Mouse (Mus musculus): ENCODE results near the gene Lmbrd2.

Lmbrd2 gene

GRCm38 (mm10) chr15:9140252-9140680 is at the start of gene Lmbrd2:
TSS of gene Lmbrd2 (plus strand) at chr15:9140550.
- DNase-seq: peak; percentile 98

- DNase-seq: no peak
These were observed 49.7 kb upstream of the Lmbrd2 start for GRCm38 (mm10) chr15:9090662-9091061.

GRCm38 (mm10) chr15:9093598-9094365 is 46.6 kb upstream of the Lmbrd2 start:
- DNase-seq: no peak

GRCm38 (mm10) chr15:9094366-9094750 is 46.0 kb upstream of the Lmbrd2 start:
- peak; percentile 75 for DNase-seq

- DNase-seq: no peak
These were observed 43.5 kb upstream of the Lmbrd2 start for GRCm38 (mm10) chr15:9096865-9097264.

- DNase-seq: no peak
These were observed 39.8 kb upstream of the Lmbrd2 start for GRCm38 (mm10) chr15:9100446-9101077.

GRCm38 (mm10) chr15:9106303-9107074 is 33.9 kb upstream of the Lmbrd2 start:
- no peak for DNase-seq

- no peak for DNase-seq
These were observed 29.6 kb upstream of the Lmbrd2 start for GRCm38 (mm10) chr15:9110526-9111347.

- DNase-seq: no peak
These were observed 28.7 kb upstream of the Lmbrd2 start for GRCm38 (mm10) chr15:9111648-9112047.

GRCm38 (mm10) chr15:9113556-9113955 is 26.8 kb upstream of the Lmbrd2 start:
- DNase-seq: no peak

- no peak for DNase-seq
These were observed 26.2 kb upstream of the Lmbrd2 start for GRCm38 (mm10) chr15:9114131-9114530.

- no peak for DNase-seq
These were observed 25.8 kb upstream of the Lmbrd2 start for GRCm38 (mm10) chr15:9114599-9114998.

GRCm38 (mm10) chr15:9118852-9119251 is 21.5 kb upstream of the Lmbrd2 start:
- DNase-seq: no peak

GRCm38 (mm10) chr15:9120081-9120480 is 20.3 kb upstream of the Lmbrd2 start:
- peak; percentile 60 for DNase-seq

GRCm38 (mm10) chr15:9122989-9123388 is 17.4 kb upstream of the Lmbrd2 start:
- no peak for DNase-seq

GRCm38 (mm10) chr15:9124856-9125255 is 15.5 kb upstream of the Lmbrd2 start:
- DNase-seq: no peak

- no peak for DNase-seq
These were observed 13.1 kb upstream of the Lmbrd2 start for GRCm38 (mm10) chr15:9127051-9127791.

- no peak for DNase-seq
These were observed 9.4 kb upstream of the Lmbrd2 start for GRCm38 (mm10) chr15:9130772-9131498.

- DNase-seq: no peak
These were observed 8.9 kb upstream of the Lmbrd2 start for GRCm38 (mm10) chr15:9131499-9131888.

GRCm38 (mm10) chr15:9132693-9133443 is 7.5 kb upstream of the Lmbrd2 start:
- no peak for DNase-seq
